Mouse (Mus musculus) liver, embryonic 14.5 days (tissue): ENCODE results near the gene Chmp2a.

Experiments
- CTCF ChIP-seq: IDR thresholded peaks from 2 replicates; pipeline ENCODE4 v1.5.1; 2016; ENCODE audit warnings: antibody characterized with exemption, low read depth, control low read depth
- EP300 ChIP-seq: IDR thresholded peaks from 2 replicates; pipeline ENCODE4 v1.6.1; 2016; ENCODE audit warnings: antibody characterized with exemption, low read depth

GRCm38 (mm10) chr7:12995862-12996261 is 38.7 kb downstream of the Chmp2a start:
- TF ChIP-seq CTCF (no peak), EP300 (no peak)
